ENCODE assay signal across 18 mouse cellular contexts in genomic region chr12:9253306-9254074, GRCm38 (mm10).
DNase-seq lines count a peak whose midpoint lies in the region; ATAC-seq and TF ChIP-seq lines count a peak whose summit lies in the region.
"Had no signal": no experiment of that assay in that cellular context is flagged by ENCODE, and none has a peak within 500 bp of the region (broad histone marks: within the 10 kb centered on the region; RNA-seq: fewer than 3 reads in every experiment).

No protein-coding gene starts in this region.

- TF ChIP-seq POLR2A in kidney, adult 2 months (IDR thresholded peaks at IDR 0.05; ENCODE audit: low read depth, low read length): no peak
- TF ChIP-seq POLR2A in brain, embryonic 14.5 days (IDR thresholded peaks at IDR 0.05; ENCODE audit: borderline replicate concordance, extremely low read depth, insufficient read depth, insufficient read length, poor library complexity, severe bottlenecking): no peak
- no peak for TF ChIP-seq POLR2A in cerebellum, adult 2 months (IDR thresholded peaks at IDR 0.05; ENCODE audit: borderline replicate concordance, insufficient read depth, low read length)

- 41% methylated on average over 19 of the region's 19 CpGs for WGBS in forebrain, postnatal 0 days
- 60% methylated on average over 19 of the region's 19 CpGs for WGBS in forebrain, embryonic 10.5 days
- 31% methylated on average over 19 of the region's 19 CpGs for WGBS in kidney, adult 2 months
- WGBS in embryonic facial prominence, embryonic 14.5 days: 24% methylated on average over 19 of the region's 19 CpGs
- 84% methylated on average over 19 of the region's 19 CpGs for WGBS in cerebellum, adult 2 months

- H3K9ac ChIP-seq in forebrain, postnatal 0 days: no peak overlapping the region
- peak overlapping the region; percentile 35; the same call in 1 of the 2 replicates for H3K9ac ChIP-seq in embryonic facial prominence, embryonic 14.5 days (ENCODE audit: low read depth, low read length)
- H3K9ac ChIP-seq: hindbrain, embryonic 13.5 days had no signal

- H3K27me3 ChIP-seq in forebrain, postnatal 0 days (ENCODE audit: insufficient read depth, low read length): no peaks in the 10 kb centered on the region
- no peaks in the 10 kb centered on the region for H3K27me3 ChIP-seq in forebrain, embryonic 10.5 days (ENCODE audit: poor library complexity, severe bottlenecking)
- H3K27me3 ChIP-seq in kidney, adult 2 months (replicated peaks; ENCODE audit: control insufficient read depth, insufficient read depth, low read length): no peaks in the 10 kb centered on the region
- H3K27me3 ChIP-seq in embryonic facial prominence, embryonic 14.5 days (replicated peaks; ENCODE audit: control insufficient read depth, insufficient read depth, low read length): no peaks in the 10 kb centered on the region
- no peaks in the 10 kb centered on the region for H3K27me3 ChIP-seq in cerebellum, adult 2 months (ENCODE audit: control insufficient read depth, insufficient read depth, low read length)

- H3K4me3 ChIP-seq in forebrain, postnatal 0 days (ENCODE audit: low read depth, low read length): no peak overlapping the region
- H3K4me3 ChIP-seq in forebrain, embryonic 10.5 days: no peak overlapping the region
- H3K4me3 ChIP-seq in kidney, adult 2 months (ENCODE audit: insufficient read depth, low read depth, low read length): no peak overlapping the region
- no peak overlapping the region for H3K4me3 ChIP-seq in embryonic facial prominence, embryonic 14.5 days (ENCODE audit: low read depth, low read length)
- no peak overlapping the region for H3K4me3 ChIP-seq in cerebellum, adult 2 months (replicated peaks; ENCODE audit: insufficient read depth, low read depth, low read length)
- H3K4me3 ChIP-seq: hindbrain, embryonic 13.5 days had no signal

- 0 out of 2 replicates have a peak, but pooled peaks cover 3% of the 10 kb centered on the region for H3K4me1 ChIP-seq in forebrain, postnatal 0 days (ENCODE audit: insufficient read depth)
- peaks cover 9% of the 10 kb centered on the region; the same call in 1 of the 2 replicates for H3K4me1 ChIP-seq in forebrain, embryonic 10.5 days
- no peaks in the 10 kb centered on the region for H3K4me1 ChIP-seq in kidney, adult 2 months (ENCODE audit: control insufficient read depth, insufficient read depth, low read length)
- 0 out of 2 replicates have a peak, but pooled peaks cover 9% of the 10 kb centered on the region for H3K4me1 ChIP-seq in embryonic facial prominence, embryonic 14.5 days (ENCODE audit: control insufficient read depth, insufficient read depth, low read length)
- peaks cover 10% of the 10 kb centered on the region for H3K4me1 ChIP-seq in cerebellum, adult 2 months (ENCODE audit: control insufficient read depth, insufficient read depth, low read length)

- DNase-seq in forebrain, postnatal 0 days: no peak
- DNase-seq in forebrain, embryonic 10.5 days (ENCODE audit: extremely low spot score, low spot score): no peak
- DNase-seq in kidney, postnatal 10 days: peak; percentile 13
- no peak for DNase-seq in kidney, adult 2 months
- peak; percentile 9 for DNase-seq in brain, embryonic 14.5 days (ENCODE audit: low read depth)
- peak; percentile 36 for DNase-seq in embryonic facial prominence, embryonic 14.5 days (ENCODE audit: low spot score)
- DNase-seq in urinary bladder, postnatal 10 days (ENCODE audit: low spot score): no peak
- DNase-seq in cerebellum, adult 2 months: no peak
- DNase-seq: adrenal gland, adult 2 months; cerebellum, postnatal 25 days; gastrocnemius, postnatal 10 days; layer of hippocampus, postnatal 36 days; lung, adult 2 months; right cerebral cortex, postnatal 14 days had no signal

- H3K36me3 ChIP-seq in forebrain, postnatal 0 days (ENCODE audit: insufficient read depth): no peaks in the 10 kb centered on the region
- no peaks in the 10 kb centered on the region for H3K36me3 ChIP-seq in forebrain, embryonic 10.5 days (replicated peaks)
- no peaks in the 10 kb centered on the region for H3K36me3 ChIP-seq in kidney, adult 2 months (ENCODE audit: control insufficient read depth, insufficient read depth, low read length)
- H3K36me3 ChIP-seq in embryonic facial prominence, embryonic 14.5 days (ENCODE audit: control insufficient read depth, insufficient read depth, low read length): no peaks in the 10 kb centered on the region
- H3K36me3 ChIP-seq: hindbrain, embryonic 13.5 days had no signal

- H3K27ac ChIP-seq in forebrain, postnatal 0 days (ENCODE audit: low read depth, low read length): no peak overlapping the region
- H3K27ac ChIP-seq in forebrain, embryonic 10.5 days: no peak overlapping the region
- H3K27ac ChIP-seq in kidney, adult 2 months (ENCODE audit: insufficient read depth, low read depth, low read length): no peak overlapping the region
- no peak overlapping the region for H3K27ac ChIP-seq in embryonic facial prominence, embryonic 14.5 days (replicated peaks; ENCODE audit: low read depth, low read length)
- no peak overlapping the region for H3K27ac ChIP-seq in cerebellum, adult 2 months (ENCODE audit: insufficient read depth, low read length)
- H3K27ac ChIP-seq: hindbrain, embryonic 13.5 days; macrophage; stomach, postnatal 0 days had no signal

- H3K4me2 ChIP-seq in forebrain, postnatal 0 days (ENCODE audit: low read depth): no peak overlapping the region
- H3K4me2 ChIP-seq in embryonic facial prominence, embryonic 14.5 days (ENCODE audit: low read depth, low read length): no peak overlapping the region
- H3K4me2 ChIP-seq: hindbrain, embryonic 13.5 days; midbrain, embryonic 11.5 days had no signal

- no peaks in the 10 kb centered on the region for H3K9me3 ChIP-seq in forebrain, postnatal 0 days (ENCODE audit: low read length)
- H3K9me3 ChIP-seq in forebrain, embryonic 10.5 days: no peaks in the 10 kb centered on the region
- H3K9me3 ChIP-seq in embryonic facial prominence, embryonic 14.5 days (ENCODE audit: control insufficient read depth, low read length): no peaks in the 10 kb centered on the region
- H3K9me3 ChIP-seq: hindbrain, embryonic 13.5 days had no signal

- ATAC-seq in forebrain, postnatal 0 days: peak; percentile 42; the same call in 1 of the 2 replicates
- no peak for ATAC-seq in embryonic facial prominence, embryonic 14.5 days (ENCODE audit: low read depth)

- TF ChIP-seq CTCF in forebrain, postnatal 0 days (IDR thresholded peaks at IDR 0.05; ENCODE audit: low read depth): no peak
- TF ChIP-seq CTCF in kidney, adult 2 months (conservative IDR thresholded peaks at IDR 0.05; ENCODE audit: insufficient read depth, insufficient read length, low read depth, low read length): no peak
- TF ChIP-seq CTCF in brain, embryonic 14.5 days (IDR thresholded peaks at IDR 0.05; ENCODE audit: borderline replicate concordance, extremely low read depth, insufficient read depth, insufficient read length): no peak
- TF ChIP-seq CTCF in cerebellum, adult 2 months (IDR thresholded peaks at IDR 0.05; ENCODE audit: borderline replicate concordance, insufficient read depth, low read depth, low read length): no peak

Comparison
In these comparisons a context has a peak if more than half of its experiments do, and no peak if none do; other contexts are left out.
1. DNase-seq: peak in kidney, postnatal 10 days (single experiment), brain, embryonic 14.5 days (single experiment) and embryonic facial prominence, embryonic 14.5 days (single experiment); none in forebrain, postnatal 0 days (single experiment), forebrain, embryonic 10.5 days (single experiment), kidney, adult 2 months (single experiment), urinary bladder, postnatal 10 days (single experiment) and cerebellum, adult 2 months (0 of 2).